Mouse (Mus musculus): ENCODE measurements around the gene Ttc34. TPM values are rescaled to one million over a fixed set of nuclear protein-coding genes. Genes with fewer than 3 reads are reported as not detected.

Gene Ttc34
- polyA plus RNA-seq, 1 experiment from 2014 or later, result 0.49 TPM

- Histone ChIP-seq H3K4me3 (no peak overlapping the region), H3K4me2 (no peak overlapping the region), H3K4me1 (peaks cover 9% of the 10 kb centered on the region; the same call in 1 of the 2 replicates), H3K27ac (no peak overlapping the region), H3K9me3 (no peaks in the 10 kb centered on the region), H3K36me3 (no peaks in the 10 kb centered on the region), H3K27me3 (no peaks in the 10 kb centered on the region), H3K9ac (no peak overlapping the region)
- ATAC-seq (ENCODE audit: insufficient number of reproducible peaks, insufficient read depth, low FRiP score, low TSS enrichment, low read depth), result no peak
- 82% methylated on average over 10 of the region's 10 CpGs for WGBS
Observed at GRCm38 (mm10) chr4:154915286-154915685, 78.0 kb downstream of the Ttc34 start.

- H3K4me1 ChIP-seq, result no peaks in the 10 kb centered on the region
Observed at GRCm38 (mm10) chr4:154916662-154917061, 79.4 kb downstream of the Ttc34 start.

More at GRCm38 (mm10) chr4:154916662-154917061, 79.4 kb downstream of the Ttc34 start:
- no peak overlapping the region for H3K4me3 ChIP-seq
- no peaks in the 10 kb centered on the region for H3K27me3 ChIP-seq
- no peak for ATAC-seq (ENCODE audit: insufficient number of reproducible peaks, insufficient read depth, low FRiP score, low TSS enrichment, low read depth)
- H3K9ac ChIP-seq, result no peak overlapping the region
- H3K9me3 ChIP-seq, result no peaks in the 10 kb centered on the region
- no peak overlapping the region for H3K27ac ChIP-seq
- no peak overlapping the region for H3K4me2 ChIP-seq
- 87% methylated on average over 4 of the region's 4 CpGs for WGBS
- H3K36me3 ChIP-seq, result no peaks in the 10 kb centered on the region

Other genes with a start within 250 kb of the Ttc34 start
- 39.0 and 46.0 TPM in 2 replicates for gene Prdm16, start 200.6 kb upstream of the Ttc34 start, polyA plus RNA-seq (2015; fragmentation: Nextera tagmentation; extraction: Ambion mirVana)
- not detected in 2 replicates for gene Actrt2, start 169.6 kb upstream of the Ttc34 start, polyA plus RNA-seq (2015; fragmentation: Nextera tagmentation; extraction: Ambion mirVana)
- gene Mmel1, start 32.1 kb downstream of the Ttc34 start, polyA plus RNA-seq (2015; fragmentation: Nextera tagmentation; extraction: Ambion mirVana), result 0.28 TPM in 1 of 2 replicates, not detected in the other
- 48.6 and 53.6 TPM in 2 replicates for gene Fam213b, start 61.7 kb downstream of the Ttc34 start, polyA plus RNA-seq (2015; fragmentation: Nextera tagmentation; extraction: Ambion mirVana)
- 1.6 and 1.8 TPM in 2 replicates for gene Tnfrsf14, start 91.1 kb downstream of the Ttc34 start, polyA plus RNA-seq (2015; fragmentation: Nextera tagmentation; extraction: Ambion mirVana)
- 4.2 and 6.0 TPM in 2 replicates for gene Hes5, start 123.5 kb downstream of the Ttc34 start, polyA plus RNA-seq (2015; fragmentation: Nextera tagmentation; extraction: Ambion mirVana)
- 48.3 and 54.1 TPM in 2 replicates for gene Pank4, start 126.7 kb downstream of the Ttc34 start, polyA plus RNA-seq (2015; fragmentation: Nextera tagmentation; extraction: Ambion mirVana)
- gene Plch2, start 219.3 kb downstream of the Ttc34 start, polyA plus RNA-seq (2015; fragmentation: Nextera tagmentation; extraction: Ambion mirVana), result 11.2 and 12.8 TPM in 2 replicates
- 22.2 and 26.4 TPM in 2 replicates for gene Pex10, start 229.6 kb downstream of the Ttc34 start, polyA plus RNA-seq (2015; fragmentation: Nextera tagmentation; extraction: Ambion mirVana)
- gene Rer1, start 248.9 kb downstream of the Ttc34 start, polyA plus RNA-seq (2015; fragmentation: Nextera tagmentation; extraction: Ambion mirVana), result 147 and 162 TPM in 2 replicates
- 5.6 and 6.2 TPM in 2 replicates for gene Morn1, start 249.1 kb downstream of the Ttc34 start, polyA plus RNA-seq (2015; fragmentation: Nextera tagmentation; extraction: Ambion mirVana)